In genomic region chr15:38398852-38399251, GRCm38 (mm10) we compare ENCODE assay signal across 17 mouse cellular contexts.
DNase-seq lines count a peak whose midpoint lies in the region; ATAC-seq lines count a peak whose summit lies in the region.
"Had no signal": no experiment of that assay in that cellular context is flagged by ENCODE, and none has a peak within 500 bp of the region (broad histone marks: within the 10 kb centered on the region; RNA-seq: fewer than 3 reads in every experiment).

No protein-coding gene starts in this region.

- no peak overlapping the region for H3K27ac ChIP-seq in intestine, embryonic 15.5 days
- H3K27ac ChIP-seq in intestine, embryonic 16.5 days (ENCODE audit: low read length), result no peak overlapping the region
- H3K27ac ChIP-seq: gastrocnemius, adult 2 months; hindbrain, embryonic 13.5 days; liver, embryonic 13.5 days had no signal

- H3K9me3 ChIP-seq in intestine, embryonic 15.5 days, result no peaks in the 10 kb centered on the region
- H3K9me3 ChIP-seq in intestine, embryonic 16.5 days (ENCODE audit: control insufficient read depth, low read length), result no peaks in the 10 kb centered on the region
- H3K9me3 ChIP-seq: hindbrain, embryonic 13.5 days; liver, embryonic 13.5 days had no signal

- H3K9ac ChIP-seq in intestine, embryonic 15.5 days, result no peak overlapping the region
- H3K9ac ChIP-seq in intestine, embryonic 16.5 days (ENCODE audit: low read depth, low read length), result no peak overlapping the region
- H3K9ac ChIP-seq: hindbrain, embryonic 13.5 days; liver, embryonic 13.5 days had no signal

- peak; percentile 84 to 90 for DNase-seq in lung, adult 18-20 months
- DNase-seq in ovary, postnatal 14 days (ENCODE audit: low spot score), result peak; percentile 47
- no peak for DNase-seq in testis, postnatal 14 days (ENCODE audit: low spot score)
- no peak for DNase-seq in cerebellum, adult 9-11 months
- no peak for DNase-seq in adrenal gland, postnatal 10 days
- DNase-seq: adrenal gland, postnatal 25 days; cerebellum, adult 8-10 months; embryo, embryonic 11 days; gastrocnemius, adult 2 months; heart, adult 11 months; left cerebral cortex, postnatal 4 days; liver, embryonic 13.5 days had no signal

- peak; percentile 41; the same call in 1 of the 2 replicates for ATAC-seq in intestine, embryonic 15.5 days
- peak; percentile 42; the same call in 1 of the 2 replicates for ATAC-seq in intestine, embryonic 16.5 days
- ATAC-seq: forebrain, embryonic 16.5 days; midbrain, embryonic 16.5 days had no signal

- peaks cover 5% of the 10 kb centered on the region; the same call in 1 of the 2 replicates for H3K4me1 ChIP-seq in intestine, embryonic 15.5 days (replicated peaks)
- peaks cover 6% of the 10 kb centered on the region for H3K4me1 ChIP-seq in intestine, embryonic 16.5 days (ENCODE audit: control insufficient read depth, insufficient read depth, low read length)
- H3K4me1 ChIP-seq: hindbrain, embryonic 13.5 days had no signal

- no peak overlapping the region for H3K4me2 ChIP-seq in intestine, embryonic 15.5 days (replicated peaks)
- no peak overlapping the region for H3K4me2 ChIP-seq in intestine, embryonic 16.5 days (ENCODE audit: low read depth, low read length)
- H3K4me2 ChIP-seq: hindbrain, embryonic 13.5 days; liver, embryonic 13.5 days had no signal

- no peaks in the 10 kb centered on the region for H3K36me3 ChIP-seq in intestine, embryonic 15.5 days
- no peaks in the 10 kb centered on the region for H3K36me3 ChIP-seq in intestine, embryonic 16.5 days (ENCODE audit: control insufficient read depth, insufficient read depth, low read length)
- H3K36me3 ChIP-seq: hindbrain, embryonic 13.5 days; liver, embryonic 13.5 days had no signal

- WGBS in intestine, embryonic 15.5 days, result 76% methylated on average over 4 of the region's 4 CpGs
- WGBS in intestine, embryonic 16.5 days, result 76% methylated on average over 4 of the region's 4 CpGs

- H3K4me3 ChIP-seq in intestine, embryonic 15.5 days (replicated peaks), result no peak overlapping the region
- H3K4me3 ChIP-seq in intestine, embryonic 16.5 days (ENCODE audit: low read length), result no peak overlapping the region
- H3K4me3 ChIP-seq: gastrocnemius, adult 2 months; hindbrain, embryonic 13.5 days; liver, embryonic 13.5 days had no signal

- no peaks in the 10 kb centered on the region for H3K27me3 ChIP-seq in intestine, embryonic 15.5 days (replicated peaks)
- no peaks in the 10 kb centered on the region for H3K27me3 ChIP-seq in intestine, embryonic 16.5 days (replicated peaks; ENCODE audit: control insufficient read depth, insufficient read depth, low read length)
- H3K27me3 ChIP-seq: hindbrain, embryonic 13.5 days; liver, embryonic 13.5 days had no signal

Comparison
In these comparisons a context has a peak if more than half of its experiments do, and no peak if none do; other contexts are left out.
1. DNase-seq: peak in lung, adult 18-20 months (2 of 2) and ovary, postnatal 14 days (single experiment); none in testis, postnatal 14 days (single experiment), cerebellum, adult 9-11 months (single experiment) and adrenal gland, postnatal 10 days (single experiment).